Mouse (Mus musculus): ENCODE measurements around the gene Cacnb4. TPM values are rescaled to one million over a fixed set of nuclear protein-coding genes. Genes with fewer than 3 reads are reported as not detected.

Gene Cacnb4
- polyA plus RNA-seq, 1 experiment: 0.01 TPM

- Histone ChIP-seq H3ac (ENCODE audit: control insufficient read depth, insufficient read length) (no peak overlapping the region), H3K36me3 (ENCODE audit: control insufficient read depth, insufficient read depth) (no peaks in the 10 kb centered on the region), H3K4me2 (ENCODE audit: low read depth) (no peak overlapping the region), H3K4me3 (no peak overlapping the region), H3K79me2 (ENCODE audit: control insufficient read depth, insufficient read depth) (no peaks in the 10 kb centered on the region), H3K27me3 (ENCODE audit: control insufficient read depth, insufficient read depth, insufficient read length) (no peaks in the 10 kb centered on the region)
- TF ChIP-seq MYOD1 (IDR thresholded peaks at IDR 0.05; ENCODE audit: control insufficient read depth in 1 of 3, insufficient read length in 2 of 3, low read depth in 2 of 3): no peak
- TF ChIP-seq TCF3 (IDR thresholded peaks at IDR 0.05; ENCODE audit: insufficient read length, low read depth): no peak
- TF ChIP-seq POLR2AphosphoS2 (IDR thresholded peaks at IDR 0.05; ENCODE audit: insufficient read length, low read depth): no peak
- no peak for TF ChIP-seq E2F4 (IDR thresholded peaks at IDR 0.05; ENCODE audit: insufficient read depth)
- TF ChIP-seq REST (IDR thresholded peaks at IDR 0.05; ENCODE audit: insufficient read depth, insufficient read length): no peak
- no peak for TF ChIP-seq MAX (IDR thresholded peaks at IDR 0.05; ENCODE audit: low read depth)
- TF ChIP-seq TCF12 (IDR thresholded peaks at IDR 0.05; ENCODE audit: insufficient read depth, poor library complexity, severe bottlenecking): no peak
- TF ChIP-seq SRF (IDR thresholded peaks at IDR 0.05; ENCODE audit: control insufficient read depth, insufficient read length, low read depth): no peak
- no peak for TF ChIP-seq CEBPB (IDR thresholded peaks at IDR 0.05; ENCODE audit: insufficient read depth, poor library complexity, severe bottlenecking)
- no peak for TF ChIP-seq POLR2A (IDR thresholded peaks at IDR 0.05; ENCODE audit: insufficient read length, low read depth)
- no peak for TF ChIP-seq USF1 (IDR thresholded peaks at IDR 0.05; ENCODE audit: low read depth)
- TF ChIP-seq MYOG (IDR thresholded peaks at IDR 0.05; ENCODE audit: control insufficient read depth in 1 of 3, insufficient read depth in 1 of 3, insufficient read length in 2 of 3, low read depth in 2 of 3): no peak
Observed at GRCm38 (mm10) chr2:52607857-52608485, 68.7 kb downstream of the Cacnb4 start.

GRCm38 (mm10) chr2:52606331-52606730 lies 70.3 kb downstream of the Cacnb4 start:
- no peaks in the 10 kb centered on the region for H3K27me3 ChIP-seq (ENCODE audit: control insufficient read depth, insufficient read depth, insufficient read length)
- no peaks in the 10 kb centered on the region for H3K36me3 ChIP-seq (ENCODE audit: control insufficient read depth, insufficient read depth)
- TF ChIP-seq CEBPB (IDR thresholded peaks at IDR 0.05; ENCODE audit: insufficient read depth, poor library complexity, severe bottlenecking) (no peak), REST (IDR thresholded peaks at IDR 0.05; ENCODE audit: insufficient read depth, insufficient read length) (no peak), POLR2A (IDR thresholded peaks at IDR 0.05; ENCODE audit: insufficient read length, low read depth) (no peak), E2F4 (IDR thresholded peaks at IDR 0.05; ENCODE audit: insufficient read depth) (no peak)
- no peaks in the 10 kb centered on the region for H3K79me2 ChIP-seq (ENCODE audit: control insufficient read depth, insufficient read depth)
- H3K4me2 ChIP-seq (ENCODE audit: low read depth): no peak overlapping the region
- H3ac ChIP-seq (ENCODE audit: control insufficient read depth, insufficient read length): no peak overlapping the region
- H3K4me3 ChIP-seq: no peak overlapping the region

GRCm38 (mm10) chr2:52605321-52605720 lies 71.3 kb downstream of the Cacnb4 start:
- Histone ChIP-seq H3ac (ENCODE audit: control insufficient read depth, insufficient read length) (no peak overlapping the region), H3K27me3 (ENCODE audit: control insufficient read depth, insufficient read depth, insufficient read length) (no peaks in the 10 kb centered on the region), H3K4me3 (no peak overlapping the region), H3K4me2 (ENCODE audit: low read depth) (no peak overlapping the region), H3K36me3 (ENCODE audit: control insufficient read depth, insufficient read depth) (no peaks in the 10 kb centered on the region), H3K79me2 (ENCODE audit: control insufficient read depth, insufficient read depth) (no peaks in the 10 kb centered on the region)
- TF ChIP-seq MAX (IDR thresholded peaks at IDR 0.05; ENCODE audit: low read depth) (no peak), SRF (IDR thresholded peaks at IDR 0.05; ENCODE audit: control insufficient read depth, insufficient read length, low read depth) (no peak), MYOD1 (IDR thresholded peaks at IDR 0.05; ENCODE audit: control insufficient read depth in 1 of 3, insufficient read length in 2 of 3, low read depth in 2 of 3) (no peak), TCF3 (IDR thresholded peaks at IDR 0.05; ENCODE audit: insufficient read length, low read depth) (no peak), POLR2AphosphoS2 (IDR thresholded peaks at IDR 0.05; ENCODE audit: insufficient read length, low read depth) (no peak), REST (IDR thresholded peaks at IDR 0.05; ENCODE audit: insufficient read depth, insufficient read length) (no peak), USF1 (IDR thresholded peaks at IDR 0.05; ENCODE audit: low read depth) (no peak), TCF12 (IDR thresholded peaks at IDR 0.05; ENCODE audit: insufficient read depth, poor library complexity, severe bottlenecking) (no peak), CEBPB (IDR thresholded peaks at IDR 0.05; ENCODE audit: insufficient read depth, poor library complexity, severe bottlenecking) (no peak), MYOG (IDR thresholded peaks at IDR 0.05; ENCODE audit: control insufficient read depth in 1 of 3, insufficient read depth in 1 of 3, insufficient read length in 2 of 3, low read depth in 2 of 3) (no peak), POLR2A (IDR thresholded peaks at IDR 0.05; ENCODE audit: insufficient read length, low read depth) (no peak)

GRCm38 (mm10) chr2:52604651-52605020 lies 72.0 kb downstream of the Cacnb4 start:
- TF ChIP-seq MYOD1 (IDR thresholded peaks at IDR 0.05; ENCODE audit: control insufficient read depth in 1 of 3, insufficient read length in 2 of 3, low read depth in 2 of 3) (no peak), SRF (IDR thresholded peaks at IDR 0.05; ENCODE audit: control insufficient read depth, insufficient read length, low read depth) (no peak), POLR2AphosphoS2 (IDR thresholded peaks at IDR 0.05; ENCODE audit: insufficient read length, low read depth) (no peak), MAX (IDR thresholded peaks at IDR 0.05; ENCODE audit: low read depth) (no peak), POLR2A (IDR thresholded peaks at IDR 0.05; ENCODE audit: insufficient read length, low read depth) (no peak), TCF12 (IDR thresholded peaks at IDR 0.05; ENCODE audit: insufficient read depth, poor library complexity, severe bottlenecking) (no peak), REST (IDR thresholded peaks at IDR 0.05; ENCODE audit: insufficient read depth, insufficient read length) (no peak), USF1 (IDR thresholded peaks at IDR 0.05; ENCODE audit: low read depth) (no peak), MYOG (IDR thresholded peaks at IDR 0.05; ENCODE audit: control insufficient read depth in 1 of 3, insufficient read depth in 1 of 3, insufficient read length in 2 of 3, low read depth in 2 of 3) (no peak), CEBPB (IDR thresholded peaks at IDR 0.05; ENCODE audit: insufficient read depth, poor library complexity, severe bottlenecking) (no peak), E2F4 (IDR thresholded peaks at IDR 0.05; ENCODE audit: insufficient read depth) (no peak), TCF3 (IDR thresholded peaks at IDR 0.05; ENCODE audit: insufficient read length, low read depth) (no peak)
- H3K4me2 ChIP-seq (ENCODE audit: low read depth): no peak overlapping the region

More at GRCm38 (mm10) chr2:52604651-52605020, 72.0 kb downstream of the Cacnb4 start:
- H3ac ChIP-seq (ENCODE audit: control insufficient read depth, insufficient read length): no peak overlapping the region
- H3K79me2 ChIP-seq (ENCODE audit: control insufficient read depth, insufficient read depth): no peaks in the 10 kb centered on the region
- H3K27me3 ChIP-seq (ENCODE audit: control insufficient read depth, insufficient read depth, insufficient read length): no peaks in the 10 kb centered on the region
- no peaks in the 10 kb centered on the region for H3K36me3 ChIP-seq (ENCODE audit: control insufficient read depth, insufficient read depth)
- H3K4me3 ChIP-seq: no peak overlapping the region

Data from myocyte (in vitro differentiated cells).